Mouse (Mus musculus): Measurements from ENCODE around the gene Tsnax.

The Tsnax gene

DNA sequence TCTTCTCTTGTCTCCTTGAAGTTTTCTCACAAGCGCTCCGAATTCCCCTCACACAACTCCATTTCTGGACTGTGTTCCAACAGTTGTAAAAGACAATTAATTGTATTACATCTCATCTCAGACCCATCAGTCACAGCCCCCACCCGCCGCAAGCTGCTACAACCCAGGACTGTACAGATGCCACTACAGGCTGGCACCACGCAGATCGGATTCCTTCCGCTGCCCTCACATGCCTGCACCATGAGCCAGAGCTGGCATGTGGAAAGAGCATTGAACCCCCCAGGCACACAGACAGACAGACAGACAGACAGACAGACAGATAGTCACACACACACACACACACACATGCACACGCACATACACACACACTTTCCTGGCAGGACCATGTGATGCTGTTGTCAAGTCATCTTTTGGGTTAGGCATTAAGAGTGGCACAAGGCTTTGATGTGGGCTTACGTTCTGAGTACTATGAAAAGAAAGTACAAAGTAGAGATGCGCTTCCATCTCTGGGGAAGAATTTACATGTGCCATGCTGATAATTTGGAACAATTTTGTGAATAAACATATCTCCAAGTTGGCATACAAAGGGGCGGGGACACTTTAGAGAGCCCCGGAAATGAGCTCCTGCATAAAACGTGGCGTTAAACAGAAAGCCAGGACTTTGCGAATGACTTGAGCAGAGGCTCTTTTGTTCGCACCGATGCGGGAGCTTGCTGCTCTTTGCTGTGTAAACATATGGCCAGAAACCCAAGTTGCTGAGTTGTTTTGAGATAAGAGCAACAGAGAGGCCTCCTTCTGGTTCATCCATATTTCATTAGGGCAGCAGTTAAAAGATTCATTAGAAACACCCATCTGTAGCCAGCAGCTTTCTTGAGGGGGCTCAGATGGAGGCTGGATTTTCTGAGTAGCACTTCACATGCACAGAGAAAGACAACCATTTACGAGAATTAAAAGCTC, 67.9 kb downstream of the Tsnax start:
- no peak for DNase-seq (ENCODE audit: low spot score)

DNA sequence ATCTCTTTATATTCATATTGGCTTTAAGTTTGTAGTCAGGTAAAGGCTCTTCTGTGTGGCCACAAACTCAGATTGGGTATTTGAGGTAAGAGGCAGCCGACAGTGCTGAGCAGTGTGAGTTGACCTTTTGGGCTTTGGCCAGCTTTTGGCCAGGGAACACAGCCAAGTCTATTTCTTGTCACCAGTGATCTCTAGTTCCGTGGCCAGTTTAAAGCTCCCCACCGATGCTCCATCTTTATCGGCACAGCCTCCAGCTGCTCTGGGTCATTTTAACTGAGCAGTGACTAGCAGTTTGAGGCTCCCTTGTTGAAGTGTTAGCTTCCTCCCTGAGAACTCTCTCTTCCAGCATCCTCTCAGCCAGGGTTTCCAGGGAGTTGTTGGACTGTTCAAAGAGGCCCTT, 70.9 kb downstream of the Tsnax start:
- peak; percentile 69 for DNase-seq (ENCODE audit: low spot score)
